Mouse (Mus musculus) bone marrow, adult 2 months (tissue): ENCODE measurements around the gene Speg.

ENCODE experiments used
- CTCF ChIP-seq: fragments of 200-500 bp; IDR thresholded peaks from 2 replicates; pipeline ENCODE4 v1.5.1; 2011; ENCODE audit warnings: low read length, control low read depth; ENCODE audit not compliant: control insufficient read depth, insufficient read depth
- POLR2A ChIP-seq: fragments of 200-500 bp; IDR thresholded peaks from 2 replicates; pipeline ENCODE4 v1.6.1; 2011; ENCODE audit warnings: low read depth, mild to moderate bottlenecking, control low read depth, low read length, borderline replicate concordance; ENCODE audit not compliant: control insufficient read depth

DNA sequence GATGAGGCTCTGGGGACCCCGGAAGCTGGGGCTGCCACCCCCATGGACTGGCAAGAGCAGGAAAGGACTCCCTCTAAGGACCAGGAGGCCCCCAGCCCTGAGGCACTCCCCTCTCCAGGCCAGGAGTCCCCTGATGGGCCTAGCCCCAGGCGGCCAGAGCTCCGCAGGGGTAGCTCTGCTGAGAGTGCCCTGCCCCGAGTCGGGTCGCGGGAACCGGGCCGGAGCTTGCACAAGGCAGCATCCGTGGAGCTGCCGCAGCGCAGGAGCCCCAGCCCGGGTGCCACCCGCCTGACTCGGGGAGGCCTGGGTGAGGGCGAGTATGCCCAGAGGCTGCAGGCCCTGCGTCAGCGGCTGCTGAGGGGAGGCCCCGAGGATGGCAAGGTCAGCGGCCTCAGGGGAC, 46.7 kb downstream of the Speg start:
- TF ChIP-seq CTCF (no peak), POLR2A (no peak)
